Mouse (Mus musculus): Measurements from ENCODE around the gene Vps13d. TPM values are rescaled to one million over a fixed set of nuclear protein-coding genes. Genes with fewer than 3 reads are reported as not detected.

Gene Vps13d
- polyA plus RNA-seq, 1 experiment from 2014 or later = 8.8 TPM

GRCm38 (mm10) chr4:145209076-145209689 lies 14.4 kb upstream of the Vps13d start:
- H3K4me2 ChIP-seq = no peak overlapping the region
- no peaks in the 10 kb centered on the region for H3K36me3 ChIP-seq
- H3K4me3 ChIP-seq (replicated peaks) = no peak overlapping the region
- no peaks in the 10 kb centered on the region for H3K27me3 ChIP-seq (replicated peaks)
- no peak overlapping the region for H3K9ac ChIP-seq
- H3K27ac ChIP-seq = no peak overlapping the region
- WGBS = 68% methylated on average over 6 of the region's 6 CpGs
- no peaks in the 10 kb centered on the region for H3K9me3 ChIP-seq
- H3K4me1 ChIP-seq = no peaks in the 10 kb centered on the region
- ATAC-seq (ENCODE audit: insufficient read depth, low FRiP score, low read depth) = no peak

- Histone ChIP-seq H3K4me2 (no peak overlapping the region), H3K4me3 (replicated peaks) (no peak overlapping the region), H3K27ac (no peak overlapping the region), H3K9ac (no peak overlapping the region), H3K27me3 (replicated peaks) (no peaks in the 10 kb centered on the region), H3K4me1 (no peaks in the 10 kb centered on the region), H3K36me3 (no peaks in the 10 kb centered on the region), H3K9me3 (no peaks in the 10 kb centered on the region)
- 84% methylated on average over 3 of the region's 3 CpGs for WGBS
- no peak for ATAC-seq (ENCODE audit: insufficient read depth, low FRiP score, low read depth)
Observed at GRCm38 (mm10) chr4:145207718-145208371, 13.0 kb upstream of the Vps13d start.

- no peak overlapping the region for H3K4me2 ChIP-seq
- no peaks in the 10 kb centered on the region for H3K9me3 ChIP-seq
- 78% methylated on average over 8 of the region's 8 CpGs for WGBS
- H3K27ac ChIP-seq = no peak overlapping the region
- H3K27me3 ChIP-seq (replicated peaks) = no peaks in the 10 kb centered on the region
- H3K9ac ChIP-seq = no peak overlapping the region
- H3K36me3 ChIP-seq = no peaks in the 10 kb centered on the region
- peaks cover 5% of the 10 kb centered on the region for H3K4me1 ChIP-seq
- no peak overlapping the region for H3K4me3 ChIP-seq (replicated peaks)
- no peak for ATAC-seq (ENCODE audit: insufficient read depth, low FRiP score, low read depth)
Observed at GRCm38 (mm10) chr4:145204779-145205178, 10.0 kb upstream of the Vps13d start.

GRCm38 (mm10) chr4:145203305-145203704 lies 8.5 kb upstream of the Vps13d start:
- 60% methylated on average over 2 of the region's 2 CpGs for WGBS
- no peaks in the 10 kb centered on the region for H3K9me3 ChIP-seq
- no peak overlapping the region for H3K27ac ChIP-seq
- no peak overlapping the region for H3K4me2 ChIP-seq
- no peak overlapping the region for H3K4me3 ChIP-seq (replicated peaks)
- H3K9ac ChIP-seq = no peak overlapping the region
- H3K4me1 ChIP-seq = peaks cover 5% of the 10 kb centered on the region
- H3K36me3 ChIP-seq = no peaks in the 10 kb centered on the region
- no peak for ATAC-seq (ENCODE audit: insufficient read depth, low FRiP score, low read depth)
- no peaks in the 10 kb centered on the region for H3K27me3 ChIP-seq (replicated peaks)

- H3K9me3 ChIP-seq = no peaks in the 10 kb centered on the region
- H3K9ac ChIP-seq = no peak overlapping the region
- no peak overlapping the region for H3K4me2 ChIP-seq
- no peak overlapping the region for H3K4me3 ChIP-seq (replicated peaks)
- no peaks in the 10 kb centered on the region for H3K36me3 ChIP-seq
- 53% methylated on average over 3 of the region's 3 CpGs for WGBS
- H3K27ac ChIP-seq = no peak overlapping the region
- H3K27me3 ChIP-seq (replicated peaks) = no peaks in the 10 kb centered on the region
- no peak for ATAC-seq (ENCODE audit: insufficient read depth, low FRiP score, low read depth)
- peaks cover 5% of the 10 kb centered on the region for H3K4me1 ChIP-seq
Observed at GRCm38 (mm10) chr4:145201424-145201823, 6.6 kb upstream of the Vps13d start.

GRCm38 (mm10) chr4:145199982-145200699 lies 5.3 kb upstream of the Vps13d start:
- Histone ChIP-seq H3K9ac (no peak overlapping the region), H3K4me3 (replicated peaks) (no peak overlapping the region), H3K36me3 (no peaks in the 10 kb centered on the region), H3K4me1 (peaks cover 5% of the 10 kb centered on the region), H3K27me3 (replicated peaks) (no peaks in the 10 kb centered on the region), H3K4me2 (peak overlapping the region; percentile 19; the same call in 1 of the 2 replicates), H3K9me3 (no peaks in the 10 kb centered on the region), H3K27ac (peak overlapping the region; percentile 74)
- WGBS = 26% methylated on average over 11 of the region's 11 CpGs
- peak; percentile 89 for ATAC-seq (ENCODE audit: insufficient read depth, low FRiP score, low read depth)

GRCm38 (mm10) chr4:145196586-145196985 lies 1.8 kb upstream of the Vps13d start:
- Histone ChIP-seq H3K36me3 (no peaks in the 10 kb centered on the region), H3K27ac (no peak overlapping the region), H3K4me3 (replicated peaks) (no peak overlapping the region), H3K4me1 (peaks cover 13% of the 10 kb centered on the region), H3K9me3 (no peaks in the 10 kb centered on the region), H3K27me3 (replicated peaks) (no peaks in the 10 kb centered on the region), H3K4me2 (no peak overlapping the region), H3K9ac (no peak overlapping the region)
- ATAC-seq (ENCODE audit: insufficient read depth, low FRiP score, low read depth) = no peak
- 73% methylated on average over 4 of the region's 4 CpGs for WGBS

- Histone ChIP-seq H3K9ac (no peak overlapping the region), H3K36me3 (no peaks in the 10 kb centered on the region), H3K27me3 (replicated peaks) (no peaks in the 10 kb centered on the region), H3K4me3 (replicated peaks) (peak overlapping the region; percentile 91), H3K27ac (no peak overlapping the region), H3K4me1 (peaks cover 11% of the 10 kb centered on the region), H3K4me2 (0 out of 2 replicates have a peak overlapping the region, but pooled peaks have one; percentile 83), H3K9me3 (no peaks in the 10 kb centered on the region)
- 19% methylated on average over 5 of the region's 5 CpGs for WGBS
- ATAC-seq (ENCODE audit: insufficient read depth, low FRiP score, low read depth) = no peak
Observed at GRCm38 (mm10) chr4:145195172-145195571, 367 bp upstream of the Vps13d start.

GRCm38 (mm10) chr4:145193991-145194511 lies 754 bp downstream of the Vps13d start:
- ATAC-seq (ENCODE audit: insufficient read depth, low FRiP score, low read depth) = peak; percentile 24; the same call in 1 of the 2 replicates
- Histone ChIP-seq H3K4me1 (peaks cover 8% of the 10 kb centered on the region), H3K27ac (peak overlapping the region; percentile 69), H3K9me3 (no peaks in the 10 kb centered on the region), H3K4me2 (peak overlapping the region; percentile 83), H3K4me3 (replicated peaks) (peak overlapping the region; percentile 91), H3K9ac (peak overlapping the region; percentile 81), H3K36me3 (peaks cover 8% of the 10 kb centered on the region; the same call in 1 of the 2 replicates), H3K27me3 (replicated peaks) (no peaks in the 10 kb centered on the region)
- WGBS = under 1% methylated on average over 10 of the region's 10 CpGs

- 24% methylated on average over 3 of the region's 3 CpGs for WGBS
- H3K27me3 ChIP-seq (replicated peaks) = no peaks in the 10 kb centered on the region
- peaks cover 8% of the 10 kb centered on the region; the same call in 1 of the 2 replicates for H3K36me3 ChIP-seq
- no peaks in the 10 kb centered on the region for H3K9me3 ChIP-seq
- ATAC-seq (ENCODE audit: insufficient read depth, low FRiP score, low read depth) = no peak
- peak overlapping the region; percentile 91 for H3K4me3 ChIP-seq (replicated peaks)
- peaks cover 8% of the 10 kb centered on the region for H3K4me1 ChIP-seq
- no peak overlapping the region for H3K9ac ChIP-seq
- peak overlapping the region; percentile 33; the same call in 1 of the 2 replicates for H3K27ac ChIP-seq
- peak overlapping the region; percentile 83 for H3K4me2 ChIP-seq
Observed at GRCm38 (mm10) chr4:145193406-145193805, 1.4 kb downstream of the Vps13d start.

GRCm38 (mm10) chr4:145192686-145193085 lies 2.1 kb downstream of the Vps13d start:
- H3K27ac ChIP-seq = no peak overlapping the region
- H3K4me1 ChIP-seq = peaks cover 8% of the 10 kb centered on the region
- ATAC-seq (ENCODE audit: insufficient read depth, low FRiP score, low read depth) = no peak
- no peaks in the 10 kb centered on the region for H3K27me3 ChIP-seq (replicated peaks)
- H3K9ac ChIP-seq = no peak overlapping the region
- H3K9me3 ChIP-seq = no peaks in the 10 kb centered on the region
- no peak overlapping the region for H3K4me3 ChIP-seq (replicated peaks)
- H3K36me3 ChIP-seq = peaks cover 8% of the 10 kb centered on the region; the same call in 1 of the 2 replicates
- H3K4me2 ChIP-seq = no peak overlapping the region

- peaks cover 20% of the 10 kb centered on the region for H3K36me3 ChIP-seq
Observed at GRCm38 (mm10) chr4:145188561-145188960, 6.2 kb downstream of the Vps13d start.

More at GRCm38 (mm10) chr4:145188561-145188960, 6.2 kb downstream of the Vps13d start:
- Histone ChIP-seq H3K9me3 (no peaks in the 10 kb centered on the region), H3K27me3 (replicated peaks) (no peaks in the 10 kb centered on the region), H3K4me1 (peaks cover 6% of the 10 kb centered on the region), H3K27ac (no peak overlapping the region), H3K4me2 (no peak overlapping the region), H3K4me3 (replicated peaks) (no peak overlapping the region), H3K9ac (no peak overlapping the region)
- ATAC-seq (ENCODE audit: insufficient read depth, low FRiP score, low read depth) = no peak

Measured in stomach, embryonic 15.5 days (tissue).